Mouse (Mus musculus) MEL (cell line): Measurements from ENCODE around the gene Ube2f. TPM values are rescaled to one million over a fixed set of nuclear protein-coding genes. Genes with fewer than 3 reads are reported as not detected.

Experiments used
- DNase-seq: peaks from one replicate; pipeline ENCODE4 v3.0.0; 2011; ENCODE audit warnings: low read depth, low spot score
- H3K27ac ChIP-seq: 2 replicates; pipeline ENCODE4 v1.5.1; 2012; ENCODE audit warnings: low read depth, mild to moderate bottlenecking, control low read depth, low read length, moderate library complexity; ENCODE audit not compliant: control insufficient read depth
- H3K27me3 ChIP-seq, 2 experiments: fragments of 150-350 bp in 1 of 2; sonication (generic) in 1 of 2; 2 replicates each; pipeline ENCODE4 v1.6.1; 2012; ENCODE audit warnings: low read length in 2 of 2, mild to moderate bottlenecking in 2 of 2, improper control_type of control experiment in 1 of 2, moderate library complexity in 1 of 2; ENCODE audit not compliant: insufficient read depth in 2 of 2, control insufficient read depth in 1 of 2
- H3K36me3 ChIP-seq, 2 experiments: 2 replicates each; pipeline ENCODE4 v1.6.1; 2012 to 2014; ENCODE audit warnings: low read length in 2 of 2, improper control_type of control experiment in 1 of 2, inconsistent platforms in 1 of 2, mild to moderate bottlenecking in 1 of 2; ENCODE audit not compliant: insufficient read depth in 2 of 2, control insufficient read depth in 1 of 2
- H3K4me1 ChIP-seq, 2 experiments: fragments of 150-350 bp in 1 of 2; sonication (generic) in 1 of 2; 2 replicates each; pipeline ENCODE4 v1.6.1; 2012; ENCODE audit warnings: low read length in 2 of 2, improper control_type of control experiment in 1 of 2, mild to moderate bottlenecking in 1 of 2; ENCODE audit not compliant: insufficient read depth in 2 of 2, control insufficient read depth in 1 of 2
- H3K4me3 ChIP-seq, 2 experiments: fragments of 150-350 bp in 1 of 2; sonication (generic) in 1 of 2; 2 replicates each; pipeline ENCODE4 v1.5.1; 2012; ENCODE audit warnings: low read depth in 2 of 2, low read length in 2 of 2, mild to moderate bottlenecking in 2 of 2, moderate library complexity in 2 of 2, control low read depth in 1 of 2, improper control_type of control experiment in 1 of 2; ENCODE audit not compliant: control insufficient read depth in 1 of 2, insufficient read depth in 1 of 2
- H3K79me2 ChIP-seq: 2 replicates; pipeline ENCODE4 v1.6.1; 2012; ENCODE audit warnings: mild to moderate bottlenecking, low read length, moderate library complexity; ENCODE audit not compliant: control insufficient read depth, poor library complexity, insufficient read depth
- H3K9ac ChIP-seq: 2 replicates; pipeline ENCODE4 v1.6.1; 2012; ENCODE audit warnings: low read depth, mild to moderate bottlenecking, control low read depth, low read length, moderate library complexity; ENCODE audit not compliant: control insufficient read depth, poor library complexity, severe bottlenecking
- H3K9me3 ChIP-seq: fragments of 150-350 bp; sonication (generic); replicated peaks from 2 replicates; pipeline ENCODE4 v1.6.1; 2012; ENCODE audit warnings: mild to moderate bottlenecking, low read length, improper control_type of control experiment, moderate library complexity; ENCODE audit not compliant: insufficient read depth
- CHD1 ChIP-seq: IDR thresholded peaks from 2 replicates; pipeline ENCODE4 v1.6.1; 2012; ENCODE audit warnings: low read depth, mild to moderate bottlenecking, inconsistent platforms, low read length, improper control_type of control experiment
- CTCF ChIP-seq, 3 experiments: IDR thresholded peaks in 2 of 3; conservative IDR thresholded peaks in 1 of 3; 2 replicates each; pipeline ENCODE4 v1.5.1; 2011 to 2012; ENCODE audit warnings: low read length in 3 of 3, low read depth in 2 of 3, mild to moderate bottlenecking in 2 of 3, improper control_type of control experiment in 1 of 3, inconsistent platforms in 1 of 3, mixed read lengths in 1 of 3, moderate library complexity in 1 of 3; ENCODE audit not compliant: control insufficient read depth in 1 of 3, insufficient read depth in 1 of 3, poor library complexity in 1 of 3, severe bottlenecking in 1 of 3
- E2F4 ChIP-seq: IDR thresholded peaks from 2 replicates; pipeline ENCODE4 v1.6.1; 2011; ENCODE audit warnings: low read depth, low read length, improper control_type of control experiment, borderline replicate concordance
- ELF1 ChIP-seq: IDR thresholded peaks from 2 replicates; pipeline ENCODE4 v1.6.1; 2014; ENCODE audit warnings: low read depth, mild to moderate bottlenecking, inconsistent platforms, low read length, improper control_type of control experiment, moderate library complexity
- EP300 ChIP-seq, 2 experiments: IDR thresholded peaks; 2 replicates each; pipeline ENCODE4 v1.6.1; 2011; ENCODE audit warnings: improper control_type of control experiment in 2 of 2, low read length in 2 of 2, low read depth in 1 of 2, mild to moderate bottlenecking in 1 of 2
- ETS1 ChIP-seq: IDR thresholded peaks from 2 replicates; pipeline ENCODE4 v1.6.1; 2012; ENCODE audit warnings: low read depth, mild to moderate bottlenecking, inconsistent platforms, low read length, improper control_type of control experiment, moderate library complexity
- GABPA ChIP-seq: IDR thresholded peaks from 2 replicates; pipeline ENCODE4 v1.6.1; 2012; ENCODE audit warnings: low read depth, mild to moderate bottlenecking, inconsistent platforms, low read length, improper control_type of control experiment, moderate library complexity
- MAFK ChIP-seq: IDR thresholded peaks from 2 replicates; pipeline ENCODE4 v1.6.1; 2011; ENCODE audit warnings: low read depth, mild to moderate bottlenecking, low read length, improper control_type of control experiment, borderline replicate concordance
- MAX ChIP-seq: IDR thresholded peaks from 2 replicates; pipeline ENCODE4 v1.6.1; 2011; ENCODE audit warnings: low read length, improper control_type of control experiment
- MXI1 ChIP-seq: IDR thresholded peaks from 2 replicates; pipeline ENCODE4 v1.6.1; 2011; ENCODE audit warnings: mild to moderate bottlenecking, low read depth, low read length, improper control_type of control experiment
- MYB ChIP-seq: IDR thresholded peaks from 2 replicates; pipeline ENCODE4 v1.6.1; 2011; ENCODE audit warnings: mild to moderate bottlenecking, low read depth, low read length, improper control_type of control experiment
- MYC ChIP-seq: IDR thresholded peaks from 2 replicates; pipeline ENCODE4 v1.6.1; 2011; ENCODE audit warnings: low read depth, mild to moderate bottlenecking, low read length, improper control_type of control experiment, moderate library complexity
- NRF1 ChIP-seq: IDR thresholded peaks from 2 replicates; pipeline ENCODE4 v1.6.1; 2014; ENCODE audit warnings: low read depth, mild to moderate bottlenecking, inconsistent platforms, low read length, improper control_type of control experiment, moderate library complexity; ENCODE audit not compliant: poor library complexity, insufficient read depth, severe bottlenecking
- RAD21 ChIP-seq: IDR thresholded peaks from 2 replicates; pipeline ENCODE4 v1.6.1; 2011; ENCODE audit warnings: mild to moderate bottlenecking, low read depth, low read length, improper control_type of control experiment
- RCOR1 ChIP-seq: IDR thresholded peaks from 2 replicates; pipeline ENCODE4 v1.6.1; 2012; ENCODE audit warnings: low read depth, mild to moderate bottlenecking, inconsistent platforms, low read length, improper control_type of control experiment
- SIN3A ChIP-seq: IDR thresholded peaks from 2 replicates; pipeline ENCODE4 v1.6.1; 2012; ENCODE audit warnings: low read length, improper control_type of control experiment, inconsistent platforms
- SMC3 ChIP-seq: IDR thresholded peaks from 2 replicates; pipeline ENCODE4 v1.6.1; 2011; ENCODE audit warnings: low read depth, low read length, improper control_type of control experiment
- TCF12 ChIP-seq: IDR thresholded peaks from 2 replicates; pipeline ENCODE4 v1.6.1; 2014; ENCODE audit warnings: low read depth, mild to moderate bottlenecking, inconsistent platforms, low read length, improper control_type of control experiment, moderate library complexity
- UBTF ChIP-seq: IDR thresholded peaks from 2 replicates; pipeline ENCODE4 v1.6.1; 2012; ENCODE audit warnings: low read depth, mild to moderate bottlenecking, inconsistent platforms, low read length, improper control_type of control experiment, moderate library complexity, borderline replicate concordance; ENCODE audit not compliant: insufficient read depth
- USF2 ChIP-seq, 2 experiments: IDR thresholded peaks; 2 replicates each; pipeline ENCODE4 v1.6.1; 2011 to 2012; ENCODE audit warnings: improper control_type of control experiment in 2 of 2, low read length in 2 of 2, borderline replicate concordance in 1 of 2, inconsistent platforms in 1 of 2, low read depth in 1 of 2, mild to moderate bottlenecking in 1 of 2; ENCODE audit not compliant: insufficient read depth in 1 of 2
- ZC3H11A ChIP-seq: IDR thresholded peaks from 2 replicates; pipeline ENCODE4 v1.6.1; 2012; ENCODE audit warnings: low read depth, mild to moderate bottlenecking, inconsistent platforms, low read length, improper control_type of control experiment
- polyA plus RNA-seq, 2 experiments: library from polyadenylated mRNA; stranded (reverse) in 1 of 2; unstranded in 1 of 2; fragments of >175 nt in 1 of 2; fragments of >200 nt in 1 of 2; gene quantifications; 2 replicates each; pipeline versions ENCODE4 v1.2.1 to v1.2.4; 2012; ENCODE audit warnings: low replicate concordance in 2 of 2, low read depth in 1 of 2; ENCODE audit not compliant: insufficient read length in 2 of 2, insufficient read depth in 1 of 2, missing spikeins in 1 of 2
- total RNA-seq: library from RNA; depleted of rRNA; stranded (reverse); fragments of 300-350 nt; gene quantifications from 2 replicates; pipeline ENCODE4 v1.2.3, GENCODE M21; 2012

Ube2f gene
- total and polyA plus RNA-seq, 3 experiments: 57.4 to 71.3 TPM; not detected in 1

GRCm38 (mm10) chr1:91209343-91209742, 40.8 kb upstream of the Ube2f start:
- 0 out of 4 replicates have a peak, but pooled peaks cover 0 to 5% of the 10 kb centered on the region in 2 experiments for H3K4me1 ChIP-seq
- H3K36me3 ChIP-seq: no peaks in the 10 kb centered on the region
- TF ChIP-seq RCOR1: no peak
- TF ChIP-seq EP300 (IDR thresholded peaks at IDR 0.05; ENCODE audit: low read depth in 1 of 2, low read length in 2 of 2): no peak
- TF ChIP-seq SMC3: no peak
- TF ChIP-seq UBTF: no peak
- no peak for TF ChIP-seq NRF1
- TF ChIP-seq E2F4: no peak
- TF ChIP-seq SIN3A: no peak
- TF ChIP-seq MYC: no peak
- no peak for TF ChIP-seq MAFK
- TF ChIP-seq GABPA: no peak
- no peaks in the 10 kb centered on the region for H3K79me2 ChIP-seq
- no peaks in the 10 kb centered on the region for H3K27me3 ChIP-seq
- no peaks in the 10 kb centered on the region for H3K9me3 ChIP-seq
- H3K27ac ChIP-seq: no peak overlapping the region
- H3K4me3 ChIP-seq: no peak overlapping the region
- H3K9ac ChIP-seq: no peak overlapping the region
- DNase-seq: no peak

DNA sequence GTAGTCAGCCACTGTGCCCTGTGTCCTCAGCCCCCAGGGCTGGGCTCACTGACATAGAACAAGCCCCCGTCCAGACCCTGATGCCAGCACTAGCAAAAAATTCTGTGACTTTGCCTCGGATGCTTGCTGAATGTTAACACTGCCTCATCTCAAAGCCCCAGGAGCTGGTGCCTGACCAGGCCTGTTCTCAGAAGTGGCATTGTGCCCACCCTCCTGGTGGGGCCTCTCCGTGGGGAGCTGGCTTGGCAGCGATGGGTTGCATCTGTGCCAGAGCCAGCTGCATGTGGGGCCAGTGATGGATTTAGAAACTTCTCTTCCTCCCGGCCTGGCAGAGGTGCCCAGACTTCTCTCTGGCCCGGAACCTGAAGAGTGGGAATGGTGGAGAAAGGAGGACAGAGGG, 40.3 kb upstream of the Ube2f start:
- H3K79me2 ChIP-seq: no peaks in the 10 kb centered on the region
- H3K27ac ChIP-seq: no peak overlapping the region
- no peaks in the 10 kb centered on the region for H3K27me3 ChIP-seq
- no peak overlapping the region for H3K4me3 ChIP-seq
- H3K9ac ChIP-seq: no peak overlapping the region
- no peaks in the 10 kb centered on the region for H3K36me3 ChIP-seq
- TF ChIP-seq MAX (no peak), GABPA (no peak), MXI1 (no peak), MYB (no peak), NRF1 (no peak), RAD21 (no peak), USF2 (IDR thresholded peaks at IDR 0.05; ENCODE audit: borderline replicate concordance in 1 of 2, insufficient read depth in 1 of 2, low read depth in 1 of 2, low read length in 2 of 2) (no peak), E2F4 (no peak), ZC3H11A (no peak), CTCF (IDR thresholded peaks at IDR 0.05 in 2 of 3, conservative IDR thresholded peaks at IDR 0.05 in 1 of 3; ENCODE audit: control insufficient read depth in 1 of 3, insufficient read depth in 1 of 3, low read depth in 2 of 3, low read length in 3 of 3, poor library complexity in 1 of 3, severe bottlenecking in 1 of 3) (no peak), ELF1 (no peak), EP300 (IDR thresholded peaks at IDR 0.05; ENCODE audit: low read depth in 1 of 2, low read length in 2 of 2) (no peak), ETS1 (no peak), TCF12 (no peak), CHD1 (no peak)
- no peaks in the 10 kb centered on the region for H3K9me3 ChIP-seq
- H3K4me1 ChIP-seq: 0 out of 4 replicates have a peak, but pooled peaks cover 0 to 5% of the 10 kb centered on the region in 2 experiments
- DNase-seq: no peak
